Mouse (Mus musculus): ENCODE measurements around the gene Kcnn1.

DNA sequence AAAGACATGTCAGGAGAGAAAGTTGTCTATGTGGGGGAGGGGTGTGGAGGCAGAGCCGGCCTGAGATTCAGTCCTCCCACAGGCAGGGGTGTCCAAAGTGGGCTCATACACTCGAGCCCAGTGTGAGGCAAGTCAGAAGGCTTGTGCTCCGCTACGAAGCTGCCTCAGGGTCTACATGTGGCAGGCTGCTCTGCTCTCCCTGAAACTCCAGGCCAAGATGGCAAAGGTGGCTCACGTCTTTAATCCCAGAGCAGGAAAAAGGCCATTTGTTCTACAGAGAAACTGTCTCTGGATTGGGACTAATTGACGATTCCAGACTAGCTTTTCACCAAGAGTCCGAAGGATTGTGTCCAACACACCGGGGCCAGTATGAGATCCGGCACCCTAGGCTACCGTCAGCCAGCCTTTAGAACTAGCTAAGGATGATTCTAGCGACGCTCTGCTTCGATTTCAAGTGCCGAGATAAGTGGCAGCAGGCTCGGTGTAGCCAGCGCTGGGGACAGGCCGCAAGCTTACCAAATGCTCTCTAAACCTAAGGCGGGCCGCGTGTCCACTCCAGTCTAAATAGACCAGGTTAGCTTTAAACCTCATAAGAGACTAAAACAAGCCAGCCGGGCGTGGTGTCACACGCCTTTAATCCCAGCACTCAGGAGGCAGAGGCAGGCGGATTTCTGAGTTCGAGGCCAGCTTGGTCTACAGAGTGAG, 33.4 kb upstream of the Kcnn1 start:
- TF ChIP-seq CTCF (IDR thresholded peaks at IDR 0.05; ENCODE audit: low read depth, low read length) (no peak), EP300 (IDR thresholded peaks at IDR 0.05; ENCODE audit: insufficient read depth, low read depth, low read length) (no peak), POLR2A (IDR thresholded peaks at IDR 0.05; ENCODE audit: insufficient read depth, low read length) (no peak)
